Mouse (Mus musculus): ENCODE data around the gene Gm815. TPM values are rescaled to one million over a fixed set of nuclear protein-coding genes. Genes with fewer than 3 reads are reported as not detected.

The Gm815 gene
- polyA plus RNA-seq, 1 experiment from 2014 or later = not detected

DNA sequence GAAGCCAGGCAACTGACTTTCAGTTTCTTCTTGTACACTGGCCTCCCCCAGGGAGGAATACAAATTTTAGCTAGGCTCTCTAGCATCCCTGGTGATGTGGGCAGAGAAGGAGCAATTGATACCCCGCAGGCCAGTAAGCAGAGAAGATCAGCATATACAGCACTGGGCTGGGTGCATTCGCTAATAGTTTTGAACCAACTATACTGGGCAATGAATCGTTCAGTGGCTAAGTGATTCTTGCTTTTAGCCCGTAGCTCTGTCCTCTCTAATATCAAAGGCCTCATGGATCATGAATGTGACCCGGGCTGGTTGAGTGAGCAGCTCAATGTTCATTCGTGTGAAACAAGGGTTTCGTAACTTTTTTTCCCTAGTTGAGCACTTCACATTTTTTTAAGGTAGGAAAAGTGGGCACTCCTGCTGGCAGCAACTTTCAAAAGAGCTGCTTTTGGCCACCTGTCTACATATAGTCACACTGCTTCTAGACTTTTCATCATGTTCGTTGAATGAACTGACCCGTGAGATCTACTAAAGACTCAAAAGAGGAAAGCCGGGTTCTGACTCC lies 3.7 kb upstream of the Gm815 start:
- peaks cover 13% of the 10 kb centered on the region for H3K4me1 ChIP-seq

DNA sequence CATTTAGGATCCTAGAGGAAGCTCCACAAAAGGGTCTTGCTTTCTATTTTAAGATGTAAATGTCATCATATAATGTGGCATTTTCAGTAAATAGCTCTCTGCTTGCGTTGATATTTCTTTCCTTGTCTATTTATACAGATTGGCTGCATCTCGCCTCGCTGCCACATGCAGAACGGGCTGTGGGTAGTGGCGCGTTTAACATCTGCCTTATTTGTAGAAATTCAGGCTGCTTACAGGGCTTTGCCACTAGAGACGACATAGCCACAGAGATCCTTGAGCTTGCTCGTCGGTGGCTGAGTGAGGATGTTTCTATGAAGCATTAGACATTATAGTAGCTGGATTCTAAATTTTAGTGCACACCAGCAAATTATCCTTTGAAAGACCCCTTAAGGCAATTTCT lies 2.5 kb downstream of the Gm815 start:
- Histone ChIP-seq H3K9me3 (no peaks in the 10 kb centered on the region), H3K36me3 (no peaks in the 10 kb centered on the region), H3K4me1 (no peaks in the 10 kb centered on the region), H3K27ac (no peak overlapping the region), H3K27me3 (no peaks in the 10 kb centered on the region), H3K4me3 (no peak overlapping the region), H3K4me2 (replicated peaks) (no peak overlapping the region), H3K9ac (no peak overlapping the region)
- ATAC-seq (ENCODE audit: low FRiP score, low read depth) = no peak
- 89% methylated on average over 9 of the region's 9 CpGs for WGBS

More for the DNA sequence above, 3.7 kb upstream of the Gm815 start:
- no peak for ATAC-seq (ENCODE audit: low FRiP score, low read depth)
- Histone ChIP-seq H3K27ac (no peak overlapping the region), H3K9me3 (no peaks in the 10 kb centered on the region), H3K4me2 (replicated peaks) (no peak overlapping the region), H3K36me3 (no peaks in the 10 kb centered on the region), H3K9ac (no peak overlapping the region), H3K4me3 (no peak overlapping the region), H3K27me3 (no peaks in the 10 kb centered on the region)
- WGBS = 92% methylated on average over 10 of the region's 10 CpGs

DNA sequence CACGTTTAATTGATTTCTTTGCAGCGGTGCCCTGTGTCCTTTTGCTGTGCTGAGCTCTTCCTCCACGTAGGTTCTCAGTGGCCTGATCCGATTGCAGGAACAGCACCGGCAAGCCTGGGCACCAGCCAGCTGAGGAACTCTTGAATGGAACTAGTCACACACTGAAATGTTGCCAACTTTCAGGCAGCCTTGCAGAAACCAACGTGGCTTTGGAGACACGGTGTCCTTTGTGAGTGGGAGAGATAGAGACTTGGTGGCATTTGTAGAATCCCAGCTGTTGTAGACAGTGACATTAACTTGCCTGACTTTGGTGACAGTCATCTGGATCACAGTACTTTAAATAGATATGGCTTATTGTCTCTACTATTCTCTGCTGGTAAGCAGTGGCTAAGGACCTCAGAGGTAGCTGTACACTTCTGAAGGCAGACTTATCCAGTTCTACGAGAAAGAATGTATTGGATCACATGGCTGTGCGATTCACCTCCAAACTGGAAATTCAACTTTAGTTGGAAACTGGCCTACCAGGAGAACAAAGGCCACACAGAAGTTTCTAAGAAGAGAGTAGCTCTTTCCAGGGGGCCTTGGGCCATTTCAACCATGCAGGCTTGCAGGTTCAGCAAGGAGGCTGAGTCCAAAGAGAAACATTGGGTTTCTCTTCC lies 5.8 kb downstream of the Gm815 start:
- Histone ChIP-seq H3K4me2 (replicated peaks) (no peak overlapping the region), H3K36me3 (no peaks in the 10 kb centered on the region), H3K27me3 (no peaks in the 10 kb centered on the region), H3K4me1 (no peaks in the 10 kb centered on the region), H3K27ac (no peak overlapping the region), H3K4me3 (no peak overlapping the region), H3K9ac (no peak overlapping the region), H3K9me3 (no peaks in the 10 kb centered on the region)
- ATAC-seq (ENCODE audit: low FRiP score, low read depth) = no peak
- WGBS = 76% methylated on average over 9 of the region's 9 CpGs

DNA sequence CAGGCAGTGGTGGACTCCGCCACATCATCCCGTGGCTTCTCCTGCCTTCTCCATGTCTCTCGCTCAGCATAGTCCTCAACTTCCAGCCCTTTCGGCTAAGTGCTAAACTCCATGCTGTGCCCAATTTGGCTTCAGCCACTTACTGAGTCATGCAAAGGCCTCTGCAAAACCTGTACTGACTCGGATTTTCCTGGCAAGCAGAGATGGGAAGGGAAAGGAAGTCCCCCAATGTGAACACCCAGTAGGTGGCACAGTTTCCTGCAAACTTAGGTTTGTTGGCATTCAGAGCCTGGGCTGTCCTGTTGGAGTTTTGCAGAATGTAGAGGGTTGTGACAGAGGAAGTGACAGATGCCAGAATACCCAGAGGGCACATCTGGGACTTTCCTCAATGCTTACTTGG lies 7.2 kb downstream of the Gm815 start:
- H3K4me1 ChIP-seq = no peaks in the 10 kb centered on the region
- no peak overlapping the region for H3K9ac ChIP-seq
- WGBS = 66% methylated on average over 5 of the region's 5 CpGs
- H3K4me3 ChIP-seq = no peak overlapping the region
- no peak overlapping the region for H3K4me2 ChIP-seq (replicated peaks)
- no peaks in the 10 kb centered on the region for H3K27me3 ChIP-seq
- H3K27ac ChIP-seq = no peak overlapping the region
- no peaks in the 10 kb centered on the region for H3K36me3 ChIP-seq
- H3K9me3 ChIP-seq = peaks cover 1% of the 10 kb centered on the region; the same call in 1 of the 2 replicates
- no peak for ATAC-seq (ENCODE audit: low FRiP score, low read depth)

DNA sequence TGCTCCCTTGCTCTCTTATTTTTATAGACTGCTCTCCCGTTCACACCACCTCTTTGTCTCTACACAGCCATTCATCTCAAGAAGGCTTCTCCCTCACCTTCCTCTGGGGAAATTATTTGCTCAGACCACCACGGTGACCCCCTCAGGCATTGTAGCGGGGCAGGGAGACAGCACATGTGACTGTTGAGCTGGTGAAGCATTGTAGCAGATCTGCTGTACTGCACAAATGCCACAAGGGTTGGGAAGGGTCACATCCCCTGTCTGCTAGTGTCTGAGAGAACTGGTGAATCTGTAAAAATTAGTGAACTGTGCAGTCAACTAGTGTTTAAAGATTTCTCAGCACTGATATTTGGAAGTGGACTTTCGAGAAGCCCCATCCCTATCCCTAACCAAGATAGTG lies 16.5 kb downstream of the Gm815 start:
- Histone ChIP-seq H3K27me3 (no peaks in the 10 kb centered on the region), H3K27ac (no peak overlapping the region), H3K9ac (no peak overlapping the region), H3K9me3 (peaks cover 4% of the 10 kb centered on the region; the same call in 1 of the 2 replicates), H3K4me3 (no peak overlapping the region), H3K36me3 (no peaks in the 10 kb centered on the region), H3K4me1 (no peaks in the 10 kb centered on the region), H3K4me2 (replicated peaks) (no peak overlapping the region)
- ATAC-seq (ENCODE audit: low FRiP score, low read depth) = no peak
- WGBS = 51% methylated on average over 4 of the region's 4 CpGs

DNA sequence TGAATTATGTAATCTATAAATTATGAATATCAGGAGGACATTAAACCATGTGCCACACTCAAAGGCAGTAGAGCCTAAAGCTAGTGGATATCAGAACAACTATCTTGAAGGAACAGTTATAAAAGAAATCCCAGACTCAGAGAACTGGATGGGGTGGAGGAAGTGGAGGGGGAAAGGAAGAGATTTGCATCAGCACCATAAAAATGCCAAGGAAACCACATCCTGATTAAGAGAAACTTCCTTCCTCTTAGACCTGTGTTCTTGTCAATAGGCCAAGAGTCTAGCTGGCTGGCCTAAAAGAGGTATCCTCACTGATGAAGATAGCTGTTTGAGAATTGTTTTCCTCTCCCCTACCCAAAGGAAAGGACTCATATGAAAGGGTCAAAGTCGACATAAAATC lies 28.6 kb downstream of the Gm815 start:
- Histone ChIP-seq H3K4me3 (no peak overlapping the region), H3K9me3 (no peaks in the 10 kb centered on the region), H3K27ac (no peak overlapping the region), H3K4me1 (no peaks in the 10 kb centered on the region), H3K27me3 (no peaks in the 10 kb centered on the region), H3K36me3 (no peaks in the 10 kb centered on the region), H3K9ac (no peak overlapping the region), H3K4me2 (replicated peaks) (no peak overlapping the region)
- no peak for ATAC-seq (ENCODE audit: low FRiP score, low read depth)
- WGBS = 42% methylated on average over 1 of the region's 1 CpGs

DNA sequence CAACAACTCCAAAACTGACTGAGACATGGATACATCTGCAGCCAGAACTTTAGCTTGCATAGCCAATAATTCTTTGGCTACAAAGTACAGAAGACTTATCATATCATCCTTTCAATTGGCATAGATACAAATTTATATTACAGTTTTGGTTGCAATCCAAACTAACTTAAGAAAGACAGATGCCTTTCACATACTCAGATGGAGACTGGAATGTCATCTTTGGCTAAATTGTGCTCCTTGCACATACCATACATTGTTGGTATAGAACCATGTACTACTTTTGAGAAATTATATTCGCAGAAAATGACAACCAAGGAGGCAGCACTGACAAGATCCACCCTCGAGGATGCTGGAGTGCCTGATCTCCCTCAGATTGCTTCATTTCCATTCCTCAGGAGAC lies 35.1 kb downstream of the Gm815 start:
- Histone ChIP-seq H3K36me3 (no peaks in the 10 kb centered on the region), H3K9me3 (no peaks in the 10 kb centered on the region), H3K27me3 (no peaks in the 10 kb centered on the region), H3K27ac (no peak overlapping the region), H3K4me1 (no peaks in the 10 kb centered on the region), H3K9ac (no peak overlapping the region), H3K4me2 (replicated peaks) (no peak overlapping the region), H3K4me3 (no peak overlapping the region)
- WGBS = 75% methylated on average over 2 of the region's 2 CpGs
- ATAC-seq (ENCODE audit: low FRiP score, low read depth) = no peak

DNA sequence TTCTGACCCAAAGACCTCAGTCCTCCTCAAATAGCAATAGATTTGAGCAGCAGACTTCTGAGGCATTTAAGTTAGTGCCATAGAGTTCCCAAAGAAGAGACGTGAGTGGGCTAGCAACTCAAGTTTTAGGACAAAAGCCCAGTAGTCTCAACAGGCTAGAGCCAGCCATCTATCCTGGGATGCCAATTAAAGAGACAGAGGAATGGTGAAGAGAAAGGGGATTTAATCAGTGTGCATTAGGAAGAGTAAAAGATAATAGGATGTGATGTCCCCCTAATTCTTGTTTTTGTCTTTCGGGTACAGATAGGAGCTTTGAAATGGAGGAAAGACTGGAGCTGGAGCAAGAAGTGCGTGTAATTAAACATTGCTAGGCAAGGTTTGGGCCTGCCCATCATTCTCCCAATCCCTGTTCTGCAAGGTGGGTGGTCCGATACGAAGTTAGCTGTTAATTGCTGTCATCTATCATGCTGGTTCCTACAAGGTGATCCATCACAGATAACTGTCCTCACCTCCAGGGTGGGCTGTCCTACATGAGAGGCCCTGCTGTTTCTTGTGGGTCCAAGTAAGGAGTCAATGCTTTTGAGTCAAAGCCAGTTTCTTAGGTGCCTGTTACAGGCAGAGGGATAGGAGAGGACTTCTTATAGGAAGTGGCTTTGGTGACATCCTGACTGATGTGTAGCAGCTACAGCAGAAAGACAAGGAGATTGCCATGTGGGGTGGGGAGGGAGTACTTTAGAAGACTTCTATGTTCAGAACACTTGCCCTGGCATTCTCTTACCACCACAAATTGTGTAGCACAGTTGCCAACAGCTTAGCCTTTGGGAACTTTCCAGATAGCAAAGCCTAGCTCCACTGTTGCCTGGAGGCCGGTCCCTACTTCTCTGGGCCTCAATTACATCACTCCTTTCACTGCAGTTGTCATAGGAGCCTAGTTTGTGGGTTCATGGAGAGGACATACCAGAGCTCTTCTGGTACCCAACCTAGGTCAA lies 44.9 kb downstream of the Gm815 start:
- Histone ChIP-seq H3K9me3 (no peaks in the 10 kb centered on the region), H3K4me1 (no peaks in the 10 kb centered on the region), H3K4me3 (no peak overlapping the region), H3K4me2 (replicated peaks) (no peak overlapping the region), H3K9ac (no peak overlapping the region), H3K27me3 (no peaks in the 10 kb centered on the region; the same call in 1 of the 2 replicates), H3K27ac (no peak overlapping the region), H3K36me3 (no peaks in the 10 kb centered on the region)
- ATAC-seq (ENCODE audit: low FRiP score, low read depth) = no peak
- WGBS = 48% methylated on average over 6 of the region's 6 CpGs

DNA sequence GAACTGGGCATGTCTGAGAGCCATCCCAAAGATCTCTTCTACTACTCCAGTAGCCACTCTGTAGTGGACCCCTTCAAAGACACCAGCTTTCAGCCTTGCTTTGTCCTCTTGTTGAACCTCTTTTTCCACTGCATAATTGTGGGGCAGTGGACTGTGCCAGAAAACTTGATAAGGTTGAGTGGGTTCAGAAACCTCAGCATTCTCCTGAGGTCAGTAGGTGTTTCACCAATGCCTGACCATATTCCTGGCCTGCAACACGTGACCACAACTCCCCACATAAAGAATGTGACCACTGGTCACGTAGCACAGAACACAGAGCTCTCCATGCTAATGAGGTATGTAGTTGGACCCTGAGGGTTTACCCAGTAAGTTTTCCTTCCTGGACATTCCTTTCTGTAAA lies 48.5 kb downstream of the Gm815 start:
- H3K4me3 ChIP-seq = no peak overlapping the region
- H3K27ac ChIP-seq = no peak overlapping the region
- H3K4me1 ChIP-seq = no peaks in the 10 kb centered on the region
- no peak overlapping the region for H3K4me2 ChIP-seq (replicated peaks)
- 64% methylated on average over 2 of the region's 2 CpGs for WGBS
- no peak for ATAC-seq (ENCODE audit: low FRiP score, low read depth)
- no peaks in the 10 kb centered on the region for H3K36me3 ChIP-seq
- no peak overlapping the region for H3K9ac ChIP-seq
- no peaks in the 10 kb centered on the region for H3K9me3 ChIP-seq
- H3K27me3 ChIP-seq = no peaks in the 10 kb centered on the region; the same call in 1 of the 2 replicates
